11 mouse cellular contexts compared by ENCODE assay signal in the genomic region with DNA sequence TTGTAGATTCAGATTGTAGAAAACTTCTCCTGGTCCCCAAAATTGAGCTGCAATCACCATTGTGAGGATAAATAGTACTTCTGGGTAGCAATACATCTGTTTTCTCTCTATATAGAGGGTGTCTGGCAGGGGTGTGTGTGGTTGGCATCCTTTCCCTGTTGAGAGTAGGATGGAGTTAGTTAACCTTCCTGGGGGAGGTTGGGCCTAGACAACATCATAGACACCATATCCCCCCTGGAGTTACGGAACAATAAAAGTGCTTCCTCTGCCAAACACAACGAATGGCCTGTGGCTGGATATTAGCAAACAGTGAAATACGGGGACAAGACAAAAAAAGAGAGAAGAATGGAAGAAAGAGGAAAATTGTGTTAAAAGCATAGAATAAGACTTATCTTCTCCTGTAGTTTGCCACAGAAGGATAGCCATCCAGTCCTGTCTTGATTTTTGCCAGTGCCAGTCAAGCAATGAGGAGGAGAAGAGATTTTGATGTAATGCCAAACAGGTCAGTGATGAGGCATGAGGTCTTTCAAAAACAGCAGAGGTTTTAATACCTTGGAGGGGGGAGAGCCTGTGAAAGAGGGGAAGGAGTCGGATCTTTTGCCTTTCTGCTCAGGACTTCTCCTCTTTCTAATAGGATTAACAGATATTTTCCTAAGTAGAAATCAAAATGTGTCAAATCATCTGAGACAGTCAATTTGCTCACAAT.
DNase-seq lines count a peak whose midpoint lies in the region; ATAC-seq and TF ChIP-seq lines count a peak whose summit lies in the region.
"Had no signal": no experiment of that assay in that cellular context is flagged by ENCODE, and none has a peak within 500 bp of the region (broad histone marks: within the 10 kb centered on the region; RNA-seq: fewer than 3 reads in every experiment).

No protein-coding gene starts in this region.

- H3K4me2 ChIP-seq in hindbrain, embryonic 13.5 days, result peak overlapping the region; percentile 37; the same call in 1 of the 2 replicates
- no peak overlapping the region for H3K4me2 ChIP-seq in midbrain, postnatal 0 days (ENCODE audit: low read depth, low read length, poor library complexity, severe bottlenecking)
- H3K4me2 ChIP-seq: liver, embryonic 15.5 days had no signal

- H3K4me3 ChIP-seq in cerebellum, adult 2 months (replicated peaks; ENCODE audit: insufficient read depth, low read depth, low read length), result no peak overlapping the region
- H3K4me3 ChIP-seq in hindbrain, embryonic 13.5 days, result no peak overlapping the region
- no peak overlapping the region for H3K4me3 ChIP-seq in midbrain, postnatal 0 days (ENCODE audit: low read depth, low read length)
- H3K4me3 ChIP-seq: limb, embryonic 10.5 days; liver, embryonic 15.5 days had no signal

- peaks cover 12% of the 10 kb centered on the region for H3K4me1 ChIP-seq in cerebellum, adult 2 months (ENCODE audit: control insufficient read depth, insufficient read depth, low read length)
- H3K4me1 ChIP-seq in hindbrain, embryonic 13.5 days (replicated peaks), result peaks cover 30% of the 10 kb centered on the region
- H3K4me1 ChIP-seq in midbrain, postnatal 0 days (ENCODE audit: insufficient read depth, low read length), result no peaks in the 10 kb centered on the region
- H3K4me1 ChIP-seq: limb, embryonic 10.5 days; liver, embryonic 15.5 days had no signal

- no peak for TF ChIP-seq POLR2A in cerebellum, adult 2 months (IDR thresholded peaks at IDR 0.05; ENCODE audit: borderline replicate concordance, insufficient read depth, low read length)

- no peak for TF ChIP-seq CTCF in cerebellum, adult 2 months (IDR thresholded peaks at IDR 0.05; ENCODE audit: borderline replicate concordance, insufficient read depth, low read depth, low read length)
- TF ChIP-seq CTCF in midbrain, postnatal 0 days (IDR thresholded peaks at IDR 0.05), result no peak

- H3K36me3 ChIP-seq in hindbrain, embryonic 13.5 days, result no peaks in the 10 kb centered on the region
- H3K36me3 ChIP-seq in midbrain, postnatal 0 days (ENCODE audit: insufficient read depth, low read length), result no peaks in the 10 kb centered on the region
- H3K36me3 ChIP-seq: limb, embryonic 10.5 days; liver, embryonic 15.5 days had no signal

- H3K9ac ChIP-seq in hindbrain, embryonic 13.5 days, result peak overlapping the region; percentile 55; the same call in 1 of the 2 replicates
- H3K9ac ChIP-seq in midbrain, postnatal 0 days (replicated peaks; ENCODE audit: low read length, poor library complexity, severe bottlenecking), result no peak overlapping the region
- H3K9ac ChIP-seq: liver, embryonic 15.5 days had no signal

- no peaks in the 10 kb centered on the region for H3K9me3 ChIP-seq in hindbrain, embryonic 13.5 days
- H3K9me3 ChIP-seq in midbrain, postnatal 0 days (ENCODE audit: low read length), result no peaks in the 10 kb centered on the region
- H3K9me3 ChIP-seq: limb, embryonic 10.5 days; liver, embryonic 15.5 days had no signal

- ATAC-seq in hindbrain, embryonic 13.5 days (ENCODE audit: low FRiP score), result peak; percentile 57
- ATAC-seq in midbrain, postnatal 0 days (ENCODE audit: low FRiP score), result no peak
- ATAC-seq: intestine, postnatal 0 days had no signal

- 33% methylated on average over 4 of the region's 4 CpGs for WGBS in cerebellum, adult 2 months
- 32% methylated on average over 4 of the region's 4 CpGs for WGBS in hindbrain, embryonic 13.5 days
- 24% methylated on average over 4 of the region's 4 CpGs for WGBS in midbrain, postnatal 0 days

- DNase-seq in cerebellum, adult 2 months, result peak in 1 of 2 experiments; percentile 54
- no peak for DNase-seq in cerebellum, adult 8-10 months
- DNase-seq in cerebellum, postnatal 25 days, result peak; percentile 33 to 41
- no peak for DNase-seq in midbrain, postnatal 0 days (ENCODE audit: low spot score)
- DNase-seq in heart, postnatal 4 days, result no peak
- no peak for DNase-seq in right cerebral cortex, postnatal 4 days
- no peak for DNase-seq in thymus, postnatal 4 days

- peak overlapping the region; percentile 40; the same call in 1 of the 2 replicates for H3K27ac ChIP-seq in cerebellum, adult 2 months (ENCODE audit: insufficient read depth, low read length)
- H3K27ac ChIP-seq in hindbrain, embryonic 13.5 days, result peak overlapping the region; percentile 96
- peak overlapping the region; percentile 90 for H3K27ac ChIP-seq in midbrain, postnatal 0 days (ENCODE audit: low read depth, low read length)
- H3K27ac ChIP-seq: limb, embryonic 10.5 days; liver, embryonic 15.5 days had no signal

- H3K27me3 ChIP-seq in cerebellum, adult 2 months (ENCODE audit: control insufficient read depth, insufficient read depth, low read length), result no peaks in the 10 kb centered on the region
- H3K27me3 ChIP-seq in hindbrain, embryonic 13.5 days, result no peaks in the 10 kb centered on the region
- H3K27me3 ChIP-seq in midbrain, postnatal 0 days (ENCODE audit: insufficient read depth, low read length), result no peaks in the 10 kb centered on the region
- H3K27me3 ChIP-seq: liver, embryonic 15.5 days had no signal

Comparison
In these comparisons a context has a peak if more than half of its experiments do, and no peak if none do; other contexts are left out.
1. DNase-seq: peak in cerebellum, postnatal 25 days (2 of 2); none in cerebellum, adult 8-10 months (single experiment), midbrain, postnatal 0 days (single experiment), heart, postnatal 4 days (single experiment), right cerebral cortex, postnatal 4 days (single experiment) and thymus, postnatal 4 days (single experiment).
2. H3K27ac ChIP-seq: peak in every context shown above with its lines; median percentile 96 in hindbrain, embryonic 13.5 days; 90 in midbrain, postnatal 0 days; 40 in cerebellum, adult 2 months.